Mouse (Mus musculus) stomach, postnatal 0 days (tissue): ENCODE data around the gene Rcc1. TPM values are rescaled to one million over a fixed set of nuclear protein-coding genes. Genes with fewer than 3 reads are reported as not detected.

Experiments
- ATAC-seq: fragments of 200-750 bp; cut with Nextera tagmentation; 2 replicates; pipeline ENCODE4 v1.8.0; 2017; ENCODE audit not compliant: low FRiP score, low TSS enrichment
- DNase-seq: peaks from one replicate; pipeline ENCODE4 v3.0.0-alpha.2; 2016; ENCODE audit warnings: low spot score
- H3K27ac ChIP-seq: fragments of 300-500 bp; sonication (generic); replicated peaks from 2 replicates; pipeline ENCODE4 v1.5.1; 2014; ENCODE audit warnings: mild to moderate bottlenecking, control low read depth
- H3K27me3 ChIP-seq: fragments of 300-500 bp; sonication (generic); 2 replicates; pipeline ENCODE4 v1.6.1; 2014; ENCODE audit warnings: low read length; ENCODE audit not compliant: control insufficient read depth, insufficient read depth
- H3K36me3 ChIP-seq: fragments of 300-500 bp; sonication (generic); 2 replicates; pipeline ENCODE4 v1.6.1; 2014; ENCODE audit warnings: low read length, mixed read lengths; ENCODE audit not compliant: control insufficient read depth, insufficient read depth
- H3K4me1 ChIP-seq: fragments of 300-500 bp; sonication (generic); replicated peaks from 2 replicates; pipeline ENCODE4 v1.6.1; 2014; ENCODE audit warnings: antibody characterized with exemption; ENCODE audit not compliant: control insufficient read depth, insufficient read depth
- H3K4me2 ChIP-seq: fragments of 300-500 bp; sonication (generic); replicated peaks from 2 replicates; pipeline ENCODE4 v1.6.1; 2014; ENCODE audit warnings: low read depth, mild to moderate bottlenecking, control low read depth, moderate library complexity
- H3K4me3 ChIP-seq: fragments of 300-500 bp; sonication (generic); 2 replicates; pipeline ENCODE4 v1.5.1; 2014; ENCODE audit warnings: low read depth, low read length, control low read depth
- H3K9ac ChIP-seq: fragments of 300-500 bp; sonication (generic); 2 replicates; pipeline ENCODE4 v1.6.1; 2014; ENCODE audit warnings: mild to moderate bottlenecking, low read length, control low read depth, mixed read lengths
- H3K9me3 ChIP-seq: fragments of 300-500 bp; sonication (generic); 2 replicates; pipeline ENCODE4 v1.6.1; 2016; ENCODE audit warnings: low read length; ENCODE audit not compliant: control insufficient read depth
- CTCF ChIP-seq: IDR thresholded peaks from 2 replicates; pipeline ENCODE4 v1.5.1; 2016; ENCODE audit warnings: antibody characterized with exemption, low read depth, mild to moderate bottlenecking, moderate library complexity
- EP300 ChIP-seq: optimal IDR thresholded peaks from 2 replicates; pipeline ENCODE3; 2016; ENCODE audit warnings: antibody characterized with exemption
- WGBS: fragments of 180-500 bp; shearing (Covaris S2); extraction: QIAGEN DNeasy Blood & Tissue Kit; methylation state at CpG from one replicate; pipeline ENCODE4 v1.1.7; 2014; 5-methylcytosine and 5-hydroxymethylcytosine counted together
- polyA plus RNA-seq: library from polyadenylated mRNA; unstranded; fragments of >200 nt; fragmentation: Nextera tagmentation; extraction: Ambion mirVana; gene quantifications from 2 replicates; pipeline ENCODE4 v1.2.1, GENCODE M21; 2015

The Rcc1 gene
- polyA plus RNA-seq, 1 experiment from 2014 or later: 25.2 TPM

DNA sequence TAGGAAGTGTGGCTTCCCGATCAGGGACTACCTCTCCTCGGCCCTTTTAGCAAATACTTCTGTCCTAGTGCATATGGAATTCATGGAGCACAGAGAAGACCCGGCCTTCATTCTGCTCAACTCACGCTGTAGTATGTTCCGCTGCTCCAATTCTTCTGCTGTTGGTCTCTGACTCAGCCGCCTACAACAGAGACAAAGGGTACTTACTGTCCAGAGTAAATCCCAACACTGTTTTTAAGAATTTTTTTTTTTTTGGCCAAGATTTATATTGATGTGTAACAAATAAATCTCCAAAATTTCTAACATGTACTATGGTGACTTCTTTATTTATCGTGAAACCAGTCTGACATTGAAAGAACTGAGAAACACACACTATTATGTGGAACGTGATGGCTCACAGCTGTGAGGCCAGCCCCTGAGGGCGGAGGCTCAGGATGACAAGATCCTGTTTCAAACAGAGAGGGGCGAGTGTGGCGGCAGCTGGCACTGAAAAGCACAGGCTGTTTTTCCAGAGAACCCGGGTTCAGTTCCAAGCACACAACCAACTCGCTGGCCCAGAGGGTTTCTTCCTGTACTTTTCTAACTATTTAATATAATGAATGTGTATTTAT, 12.2 kb upstream of the Rcc1 start:
- no peaks in the 10 kb centered on the region for H3K4me1 ChIP-seq
- DNase-seq (no peak), ATAC-seq (no peak)
- H3K9me3 ChIP-seq: no peaks in the 10 kb centered on the region
- H3K27me3 ChIP-seq: no peaks in the 10 kb centered on the region
- 62% methylated on average over 13 of the region's 13 CpGs for WGBS
- H3K9ac ChIP-seq: no peak overlapping the region
- H3K27ac ChIP-seq: no peak overlapping the region
- no peak overlapping the region for H3K4me2 ChIP-seq
- no peak for TF ChIP-seq CTCF
- TF ChIP-seq EP300: no peak
- no peak overlapping the region for H3K4me3 ChIP-seq
- peaks cover 30% of the 10 kb centered on the region for H3K36me3 ChIP-seq

DNA sequence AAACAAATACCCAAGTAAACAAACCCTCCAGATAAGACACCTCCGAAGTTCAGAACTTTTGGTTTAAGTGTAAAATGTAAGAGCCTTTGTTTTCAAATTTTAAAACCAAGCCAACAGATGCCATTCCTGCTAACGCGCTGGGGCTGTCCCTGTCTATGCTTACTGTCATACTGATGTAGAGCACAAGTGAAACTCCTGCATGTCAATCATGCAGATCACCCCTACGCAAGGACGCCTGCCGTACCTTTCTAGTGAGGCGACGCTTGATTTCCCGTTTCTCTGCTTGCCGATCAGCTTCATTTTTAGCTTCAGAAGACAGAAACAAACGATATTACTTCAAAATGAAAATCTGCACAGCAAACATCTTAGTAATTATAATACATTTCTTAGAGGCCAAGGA, 10.1 kb upstream of the Rcc1 start:
- H3K9ac ChIP-seq: no peak overlapping the region
- no peak overlapping the region for H3K27ac ChIP-seq
- no peak overlapping the region for H3K4me3 ChIP-seq
- no peak overlapping the region for H3K4me2 ChIP-seq
- TF ChIP-seq CTCF (no peak), EP300 (no peak)
- H3K4me1 ChIP-seq: no peaks in the 10 kb centered on the region
- H3K36me3 ChIP-seq: peaks cover 21% of the 10 kb centered on the region
- ATAC-seq (no peak), DNase-seq (no peak)
- no peaks in the 10 kb centered on the region for H3K27me3 ChIP-seq
- no peaks in the 10 kb centered on the region for H3K9me3 ChIP-seq
- 95% methylated on average over 11 of the region's 11 CpGs for WGBS

DNA sequence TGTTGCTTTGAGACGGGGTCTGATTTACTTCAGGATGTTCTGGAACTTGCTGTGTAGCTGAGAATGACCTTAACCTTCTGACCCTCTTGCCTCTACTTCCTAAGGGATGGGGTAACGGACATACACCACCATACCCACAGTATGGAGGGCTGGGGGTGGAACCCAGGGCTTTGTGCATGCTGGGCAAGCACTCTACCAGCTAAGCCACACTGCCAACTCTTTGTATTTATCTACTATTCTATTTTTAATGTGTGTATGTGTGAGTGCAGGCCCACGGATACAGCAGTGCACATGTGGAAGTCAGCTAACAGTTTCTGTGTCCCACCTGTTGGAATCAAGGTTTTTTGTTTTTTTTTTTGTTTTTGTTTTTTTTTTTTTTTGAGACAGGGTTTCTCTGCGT, 6.1 kb upstream of the Rcc1 start:
- Histone ChIP-seq H3K27ac (no peak overlapping the region), H3K4me1 (no peaks in the 10 kb centered on the region), H3K4me3 (no peak overlapping the region), H3K9me3 (no peaks in the 10 kb centered on the region), H3K27me3 (no peaks in the 10 kb centered on the region), H3K4me2 (no peak overlapping the region), H3K9ac (no peak overlapping the region), H3K36me3 (peaks cover 27% of the 10 kb centered on the region)
- TF ChIP-seq CTCF (no peak), EP300 (no peak)
- WGBS: 81% methylated on average over 4 of the region's 4 CpGs
- ATAC-seq (no peak), DNase-seq (no peak)

DNA sequence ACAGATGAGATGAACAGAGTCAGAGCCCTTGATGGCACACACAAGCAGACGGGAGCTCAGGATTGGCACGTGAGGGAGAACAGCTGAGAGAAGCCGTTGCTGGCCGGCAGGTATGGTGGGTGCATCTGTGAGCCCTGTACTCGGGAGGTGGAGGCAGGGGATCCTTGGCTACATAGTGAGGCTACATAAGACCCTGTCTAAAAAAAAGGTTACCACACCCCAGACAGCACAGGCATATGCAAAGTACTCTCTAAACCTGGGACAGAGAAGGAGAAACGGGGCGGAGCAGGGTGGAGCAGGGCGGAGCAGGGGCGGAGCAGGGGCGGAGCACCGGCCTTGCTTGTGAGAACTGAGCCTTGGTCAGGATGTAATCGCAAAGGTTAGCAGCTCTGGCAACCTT, 2.8 kb upstream of the Rcc1 start:
- WGBS: 40% methylated on average over 12 of the region's 12 CpGs
- peak; percentile 77 for DNase-seq
- Histone ChIP-seq H3K9ac (no peak overlapping the region), H3K27me3 (no peaks in the 10 kb centered on the region), H3K4me2 (no peak overlapping the region), H3K9me3 (no peaks in the 10 kb centered on the region), H3K4me3 (no peak overlapping the region), H3K4me1 (no peaks in the 10 kb centered on the region), H3K36me3 (peaks cover 15% of the 10 kb centered on the region), H3K27ac (no peak overlapping the region)
- no peak for TF ChIP-seq CTCF
- TF ChIP-seq EP300: no peak
- peak; percentile 59; the same call in 1 of the 2 replicates for ATAC-seq

DNA sequence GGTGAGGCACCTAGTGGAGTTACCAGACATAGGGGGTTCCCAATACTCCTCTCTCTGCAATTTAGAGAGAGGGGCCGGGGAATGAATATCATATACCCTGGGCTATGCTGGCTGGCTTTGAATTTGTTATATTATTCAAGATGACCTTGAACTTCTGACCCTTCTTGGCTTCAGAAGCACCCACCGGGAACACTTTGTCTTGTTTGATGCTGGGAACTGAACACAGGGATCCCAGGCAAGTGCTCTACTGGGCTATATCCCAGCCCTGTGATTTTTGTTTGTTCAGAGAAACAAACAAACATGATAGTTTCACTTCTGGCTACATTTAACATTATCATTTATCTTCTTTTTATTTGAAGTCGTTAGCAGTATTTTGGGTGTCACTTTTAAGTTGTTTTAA, 2.0 kb upstream of the Rcc1 start:
- TF ChIP-seq CTCF: no peak
- TF ChIP-seq EP300: no peak
- WGBS: 78% methylated on average over 3 of the region's 3 CpGs

DNA sequence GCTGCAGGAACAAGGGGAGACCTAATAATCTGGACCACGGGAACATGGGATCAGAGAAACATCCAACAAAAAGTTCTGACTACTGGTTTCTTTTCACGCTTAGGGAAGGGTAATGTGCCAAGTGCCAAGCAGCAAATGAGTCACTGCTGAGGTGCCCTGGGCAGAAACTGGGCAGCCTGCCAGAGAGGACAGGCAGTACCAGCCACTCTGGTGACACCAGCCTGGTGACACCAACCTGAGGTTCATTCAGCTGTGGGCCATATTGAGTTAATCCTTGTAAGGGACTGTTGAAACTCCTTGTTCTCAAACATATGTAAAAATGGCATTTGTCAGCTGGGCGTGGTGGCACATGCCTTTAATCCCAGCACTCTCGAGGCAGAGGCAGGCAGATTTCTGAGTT, 1.2 kb upstream of the Rcc1 start:
- DNase-seq (peak; percentile 68), ATAC-seq (peak; percentile 36)
- peak overlapping the region; percentile 95; the same call in 1 of the 2 replicates for H3K27ac ChIP-seq
- no peaks in the 10 kb centered on the region for H3K9me3 ChIP-seq
- H3K4me3 ChIP-seq: no peak overlapping the region
- H3K4me1 ChIP-seq: no peaks in the 10 kb centered on the region
- H3K27me3 ChIP-seq: no peaks in the 10 kb centered on the region
- TF ChIP-seq CTCF: no peak
- TF ChIP-seq EP300: peak; percentile 57
- H3K4me2 ChIP-seq: no peak overlapping the region
- WGBS: 66% methylated on average over 4 of the region's 4 CpGs
- H3K9ac ChIP-seq: no peak overlapping the region
- H3K36me3 ChIP-seq: peaks cover 12% of the 10 kb centered on the region

More for the DNA sequence above, 2.0 kb upstream of the Rcc1 start:
- no peaks in the 10 kb centered on the region for H3K27me3 ChIP-seq
- H3K9me3 ChIP-seq: no peaks in the 10 kb centered on the region
- H3K9ac ChIP-seq: no peak overlapping the region
- H3K27ac ChIP-seq: no peak overlapping the region
- H3K4me3 ChIP-seq: no peak overlapping the region
- no peaks in the 10 kb centered on the region for H3K4me1 ChIP-seq
- H3K36me3 ChIP-seq: peaks cover 15% of the 10 kb centered on the region
- DNase-seq: no peak
- ATAC-seq: no peak
- H3K4me2 ChIP-seq: no peak overlapping the region
